Mouse (Mus musculus) heart, adult 2 months (tissue): ENCODE measurements at regions not wholly inside any gene's neighbourhood (a gene's known extent, or its start where the extent isn't known, plus 50 kb on each side); places are given as distances from the start of the nearest gene placed in this dataset.
"Not testable (repeated sequence)": the region's sequence is repeated elsewhere in the genome, so short reads cannot be mapped to it uniquely, and the experiment has no call there.

Experiments
- CTCF ChIP-seq: fragments of 200-600 bp; IDR thresholded peaks from 2 replicates; pipeline ENCODE4 v1.8.1; 2022; ENCODE audit warnings: antibody characterized with exemption, mild to moderate bottlenecking, moderate library complexity
- EP300 ChIP-seq: fragments of 200-500 bp; IDR thresholded peaks from 2 replicates; pipeline ENCODE4 v1.6.1; 2011; ENCODE audit warnings: low read depth, low read length, control low read depth; ENCODE audit not compliant: insufficient read depth

GRCm38 (mm10) chr14:53723611-53724010 is 530.3 kb downstream of the Dad1 start:
- not testable (repeated sequence) for TF ChIP-seq EP300, CTCF
